Comparison of ENCODE assay signal across 7 mouse cellular contexts in the genomic region with DNA sequence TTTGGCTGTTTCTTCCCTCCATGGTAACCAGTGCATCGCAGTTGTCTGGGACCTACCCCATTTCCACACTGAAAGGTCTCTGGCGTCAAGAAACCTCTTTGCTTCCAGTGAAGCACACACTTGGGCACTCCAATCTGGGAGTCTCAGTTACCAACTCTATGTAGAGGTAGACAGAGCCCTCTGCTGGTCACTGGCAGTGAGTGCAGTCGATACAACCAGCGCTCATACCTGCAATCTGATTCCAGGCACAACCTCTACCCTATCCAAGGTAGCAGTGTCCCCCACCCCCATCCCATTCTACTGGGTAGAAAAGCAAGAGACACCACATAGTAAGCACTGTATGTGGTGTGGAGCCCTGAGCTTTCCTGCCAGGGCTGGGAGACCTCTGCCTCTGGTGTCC. TPM values are rescaled to one million over a fixed set of nuclear protein-coding genes. Genes with fewer than 3 reads are reported as not detected.
DNase-seq lines count a peak whose midpoint lies in the region; ATAC-seq lines count a peak whose summit lies in the region.

No protein-coding gene starts in this region.

- 12% methylated on average over 4 of the region's 4 CpGs for WGBS in forebrain, embryonic 13.5 days
- 2% methylated on average over 4 of the region's 4 CpGs for WGBS in hindbrain, embryonic 12.5 days

- peak; percentile 63 for DNase-seq in Muller cell, postnatal 12 days (ENCODE audit: inconsistent ontology term)
- peak; percentile 32 for DNase-seq in c-Kit-positive CD71-negative TER-119-negative erythroid progenitor cells, embryonic 14.5 days (ENCODE audit: low read depth)
- DNase-seq in layer of hippocampus, postnatal 14 days (ENCODE audit: low spot score in 2 of 2) = peak; percentile 67 to 85
- peak; percentile 79 for DNase-seq in lung, postnatal 10 days
- DNase-seq in retina, postnatal 7 days (ENCODE audit: low read depth, low spot score) = peak; percentile 51

- H3K27ac ChIP-seq in forebrain, embryonic 13.5 days = no peak overlapping the region
- no peak overlapping the region for H3K27ac ChIP-seq in hindbrain, embryonic 12.5 days

- no peak overlapping the region for H3K4me2 ChIP-seq in forebrain, embryonic 13.5 days
- H3K4me2 ChIP-seq in hindbrain, embryonic 12.5 days (replicated peaks) = no peak overlapping the region

- H3K9ac ChIP-seq in forebrain, embryonic 13.5 days = no peak overlapping the region
- no peak overlapping the region for H3K9ac ChIP-seq in hindbrain, embryonic 12.5 days

- no peaks in the 10 kb centered on the region for H3K9me3 ChIP-seq in forebrain, embryonic 13.5 days (replicated peaks)
- 0 out of 2 replicates have a peak, but pooled peaks cover under 1% of the 10 kb centered on the region for H3K9me3 ChIP-seq in hindbrain, embryonic 12.5 days (replicated peaks)

- H3K4me3 ChIP-seq in forebrain, embryonic 13.5 days = no peak overlapping the region
- H3K4me3 ChIP-seq in hindbrain, embryonic 12.5 days = no peak overlapping the region

- peak; percentile 60 for ATAC-seq in forebrain, embryonic 13.5 days
- ATAC-seq in hindbrain, embryonic 12.5 days (ENCODE audit: low FRiP score) = 0 out of 2 replicates have a peak, but pooled peaks have one; percentile 26

- peaks cover 18% of the 10 kb centered on the region for H3K4me1 ChIP-seq in forebrain, embryonic 13.5 days
- peaks cover 16% of the 10 kb centered on the region for H3K4me1 ChIP-seq in hindbrain, embryonic 12.5 days

- no peaks in the 10 kb centered on the region for H3K36me3 ChIP-seq in forebrain, embryonic 13.5 days (ENCODE audit: poor library complexity, severe bottlenecking)
- no peaks in the 10 kb centered on the region for H3K36me3 ChIP-seq in hindbrain, embryonic 12.5 days

- no peaks in the 10 kb centered on the region for H3K27me3 ChIP-seq in forebrain, embryonic 13.5 days
- H3K27me3 ChIP-seq in hindbrain, embryonic 12.5 days = 0 out of 2 replicates have a peak, but pooled peaks cover 9% of the 10 kb centered on the region

RNA-seq across cellular contexts. Expression of a gene that starts 3.7 kb away (rescaled TPM):
- polyA plus RNA-seq in forebrain, embryonic 13.5 days (2015; fragmentation: Nextera tagmentation; extraction: Ambion mirVana) = 0.10 and 0.19 TPM in 2 replicates
- 0.12 and 0.14 TPM in 2 replicates for polyA plus RNA-seq in hindbrain, embryonic 12.5 days (2016; fragmentation: Nextera tagmentation; extraction: Ambion mirVana)
- 1 to 10 TPM; 2.6 to 2.7 TPM for total RNA-seq in layer of hippocampus, postnatal 14 days (2021)

RNA-seq across cellular contexts. Expression of a gene that starts 52.7 kb away (rescaled TPM):
- polyA plus RNA-seq in forebrain, embryonic 13.5 days (2015; fragmentation: Nextera tagmentation; extraction: Ambion mirVana) = 20.8 and 26.0 TPM in 2 replicates
- polyA plus RNA-seq in hindbrain, embryonic 12.5 days (2016; fragmentation: Nextera tagmentation; extraction: Ambion mirVana) = 14.5 and 20.4 TPM in 2 replicates
- total RNA-seq in layer of hippocampus, postnatal 14 days (2021) = 10 to 100 TPM; 16.5 to 16.7 TPM

RNA-seq across cellular contexts. Expression of a gene that starts 53.0 kb away (rescaled TPM):
- 88.1 and 88.8 TPM in 2 replicates for polyA plus RNA-seq in forebrain, embryonic 13.5 days (2015; fragmentation: Nextera tagmentation; extraction: Ambion mirVana)
- 72.0 and 72.2 TPM in 2 replicates for polyA plus RNA-seq in hindbrain, embryonic 12.5 days (2016; fragmentation: Nextera tagmentation; extraction: Ambion mirVana)
- total RNA-seq in layer of hippocampus, postnatal 14 days (2021) = 10 to 100 TPM; 32.9 to 40.7 TPM
